Mouse (Mus musculus): ENCODE measurements at regions not wholly inside any gene's neighbourhood (a gene's known extent, or its start where the extent isn't known, plus 50 kb on each side); places are given as distances from the start of the nearest gene placed in this dataset.

DNA sequence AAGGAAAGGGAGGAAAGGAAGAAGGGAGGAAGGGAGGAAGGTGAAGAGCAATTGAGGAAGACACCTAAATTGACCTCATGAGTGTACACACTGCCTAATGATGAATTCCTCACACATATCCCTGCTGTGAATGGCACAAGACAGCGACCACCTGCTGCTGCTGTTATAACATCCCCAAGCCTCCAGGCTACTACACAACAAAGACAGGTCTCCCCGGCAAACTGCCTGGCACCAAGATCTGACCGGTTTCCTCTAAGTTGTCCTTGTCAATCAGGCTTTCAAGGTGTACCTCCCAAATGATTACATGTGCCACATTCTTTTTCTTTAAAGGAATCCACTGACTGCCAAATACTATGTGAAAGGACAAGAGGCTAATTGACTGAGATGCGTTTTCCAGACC is 198.7 kb downstream of the Rybp start:
- Histone ChIP-seq H3K36me3 (no peaks in the 10 kb centered on the region), H3K4me2 (no peak overlapping the region), H3K4me1 (peaks cover 8% of the 10 kb centered on the region; the same call in 1 of the 2 replicates), H3K4me3 (replicated peaks) (no peak overlapping the region), H3K27me3 (replicated peaks) (peaks cover 9% of the 10 kb centered on the region), H3K27ac (replicated peaks) (no peak overlapping the region), H3K9me3 (replicated peaks) (0 out of 2 replicates have a peak, but pooled peaks cover 5% of the 10 kb centered on the region), H3K9ac (replicated peaks) (no peak overlapping the region)
- WGBS = 58% methylated on average over 4 of the region's 4 CpGs
- ATAC-seq (ENCODE audit: low FRiP score) = no peak

DNA sequence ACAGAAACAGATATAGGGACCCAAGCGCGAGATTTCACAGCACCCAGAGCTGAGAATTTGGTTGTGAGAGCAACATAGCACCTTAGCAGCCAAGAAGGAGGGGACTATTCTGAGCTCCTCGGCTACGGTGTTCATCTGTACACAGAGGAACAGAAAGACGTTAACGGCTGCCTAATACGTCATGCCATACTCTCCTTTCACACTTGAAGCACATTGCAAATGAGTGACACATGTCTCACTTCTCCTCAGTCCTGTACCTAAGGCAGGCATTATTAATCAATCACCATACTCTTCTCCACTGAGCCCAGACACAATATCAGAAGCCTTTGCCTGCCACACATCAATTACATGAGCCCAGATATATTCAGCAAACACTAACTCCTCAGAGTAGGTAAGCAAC is 200.5 kb downstream of the Rybp start:
- H3K4me2 ChIP-seq = no peak overlapping the region
- no peaks in the 10 kb centered on the region for H3K4me1 ChIP-seq
- H3K27ac ChIP-seq (replicated peaks) = no peak overlapping the region
- peaks cover 1% of the 10 kb centered on the region; the same call in 1 of the 2 replicates for H3K27me3 ChIP-seq (replicated peaks)
- no peak overlapping the region for H3K9ac ChIP-seq (replicated peaks)
- no peak for ATAC-seq (ENCODE audit: low FRiP score)
- H3K4me3 ChIP-seq (replicated peaks) = no peak overlapping the region
- H3K36me3 ChIP-seq = no peaks in the 10 kb centered on the region
- 77% methylated on average over 7 of the region's 7 CpGs for WGBS
- 0 out of 2 replicates have a peak, but pooled peaks cover 5% of the 10 kb centered on the region for H3K9me3 ChIP-seq (replicated peaks)

DNA sequence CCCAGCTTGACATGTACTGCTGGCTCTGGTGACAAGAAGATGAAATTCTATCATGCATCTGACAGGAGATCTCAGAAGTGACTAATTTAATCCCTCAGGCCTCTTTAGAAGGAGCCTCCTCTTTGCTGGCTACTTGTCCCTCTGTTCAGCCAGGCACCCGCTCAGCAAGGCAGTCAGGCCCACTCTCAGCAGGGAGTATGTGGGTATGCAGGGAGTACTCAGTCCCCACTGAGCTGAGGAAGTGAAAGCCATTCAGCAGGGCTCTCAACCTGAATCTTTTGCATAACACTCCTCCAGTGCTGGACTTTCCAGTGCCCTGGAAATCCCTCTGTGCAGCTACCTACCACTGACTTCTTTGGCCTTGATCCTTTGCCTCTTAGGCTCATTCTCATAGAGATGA is 201.3 kb downstream of the Rybp start:
- Histone ChIP-seq H3K36me3 (no peaks in the 10 kb centered on the region), H3K9ac (replicated peaks) (no peak overlapping the region), H3K4me2 (no peak overlapping the region), H3K4me1 (no peaks in the 10 kb centered on the region), H3K4me3 (replicated peaks) (no peak overlapping the region), H3K27ac (replicated peaks) (no peak overlapping the region), H3K9me3 (replicated peaks) (0 out of 2 replicates have a peak, but pooled peaks cover 5% of the 10 kb centered on the region), H3K27me3 (replicated peaks) (no peaks in the 10 kb centered on the region; the same call in 1 of the 2 replicates)
- WGBS = 40% methylated on average over 1 of the region's 1 CpGs
- no peak for ATAC-seq (ENCODE audit: low FRiP score)

DNA sequence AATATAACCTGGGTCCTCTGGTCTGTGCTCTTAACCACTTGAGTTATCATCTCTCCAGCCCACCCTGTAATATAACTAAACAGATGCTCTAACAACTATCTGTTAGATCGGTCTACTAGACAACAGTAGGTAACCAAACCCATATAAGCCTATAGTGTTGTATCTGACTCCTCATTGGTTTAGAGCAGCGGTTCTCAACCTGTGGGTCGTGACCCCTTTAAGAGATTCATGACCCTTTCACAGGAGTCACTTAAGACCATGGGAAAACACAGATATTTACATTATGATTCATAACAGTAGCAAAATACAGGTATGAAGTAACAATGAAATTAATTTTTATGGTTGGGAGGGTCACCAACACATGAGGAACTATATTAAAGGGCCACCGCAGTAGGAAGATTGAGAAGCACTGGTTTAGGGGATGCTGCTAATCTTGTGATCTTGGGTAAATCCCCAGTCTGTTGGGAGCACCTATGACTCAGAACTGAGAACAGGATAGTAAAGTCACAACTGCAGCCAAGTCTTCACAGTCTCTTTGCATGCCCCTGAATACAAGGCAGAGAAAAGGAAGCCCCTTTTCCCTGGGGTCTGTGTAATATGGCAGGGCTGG is 203.3 kb downstream of the Rybp start:
- H3K9ac ChIP-seq (replicated peaks) = no peak overlapping the region
- no peak for ATAC-seq (ENCODE audit: low FRiP score)
- 96% methylated on average over 4 of the region's 4 CpGs for WGBS

GRCm38 (mm10) chr6:100083127-100083526 is 204.2 kb downstream of the Rybp start:
- no peaks in the 10 kb centered on the region for H3K4me1 ChIP-seq
- no peak overlapping the region for H3K27ac ChIP-seq (replicated peaks)
- no peak overlapping the region for H3K9ac ChIP-seq (replicated peaks)
- H3K27me3 ChIP-seq (replicated peaks) = no peaks in the 10 kb centered on the region; the same call in 1 of the 2 replicates
- H3K9me3 ChIP-seq (replicated peaks) = 0 out of 2 replicates have a peak, but pooled peaks cover 5% of the 10 kb centered on the region
- no peak overlapping the region for H3K4me2 ChIP-seq
- 72% methylated on average over 5 of the region's 5 CpGs for WGBS
- no peaks in the 10 kb centered on the region for H3K36me3 ChIP-seq
- no peak overlapping the region for H3K4me3 ChIP-seq (replicated peaks)
- ATAC-seq (ENCODE audit: low FRiP score) = no peak

More for the DNA sequence above, 203.3 kb downstream of the Rybp start:
- Histone ChIP-seq H3K4me3 (replicated peaks) (no peak overlapping the region), H3K4me1 (no peaks in the 10 kb centered on the region), H3K27me3 (replicated peaks) (no peaks in the 10 kb centered on the region; the same call in 1 of the 2 replicates), H3K27ac (replicated peaks) (no peak overlapping the region), H3K4me2 (no peak overlapping the region), H3K36me3 (no peaks in the 10 kb centered on the region), H3K9me3 (replicated peaks) (0 out of 2 replicates have a peak, but pooled peaks cover 5% of the 10 kb centered on the region)

DNA sequence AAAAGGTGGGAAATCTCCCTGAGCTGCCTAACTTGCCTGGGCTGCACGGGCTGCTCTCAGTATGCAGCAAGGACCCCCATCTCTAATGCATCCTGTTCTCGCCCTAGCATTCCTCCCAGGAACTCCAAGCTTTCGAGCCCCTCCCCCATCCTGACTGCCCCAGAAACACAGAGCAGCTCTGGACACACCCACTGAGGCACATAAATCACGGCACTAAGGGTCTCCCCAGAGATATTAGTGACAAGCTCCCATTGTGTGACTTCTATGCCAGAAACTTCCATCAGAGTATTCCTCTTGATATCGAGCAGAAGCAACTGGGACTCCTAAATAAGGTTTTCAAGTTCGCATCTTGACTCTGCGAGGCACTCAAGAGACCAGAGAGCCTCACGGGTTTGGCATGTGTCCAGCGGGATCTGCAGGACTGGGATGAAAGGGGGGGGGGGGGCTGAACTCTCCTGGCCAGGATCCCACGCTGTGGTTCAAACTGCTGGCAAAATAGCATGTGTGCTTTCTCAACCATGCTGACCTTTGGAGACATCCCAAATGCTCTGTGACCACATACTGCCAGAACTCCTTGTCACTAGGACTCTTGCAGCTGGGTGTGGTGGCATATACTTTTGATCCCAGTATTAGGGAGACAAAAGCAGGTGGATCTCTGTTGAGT is 212.5 kb downstream of the Rybp start:
- Histone ChIP-seq H3K27ac (replicated peaks) (no peak overlapping the region), H3K4me3 (replicated peaks) (no peak overlapping the region), H3K36me3 (no peaks in the 10 kb centered on the region), H3K9ac (replicated peaks) (no peak overlapping the region), H3K4me1 (peaks cover 38% of the 10 kb centered on the region), H3K9me3 (replicated peaks) (no peaks in the 10 kb centered on the region), H3K27me3 (replicated peaks) (peaks cover 4% of the 10 kb centered on the region; the same call in 1 of the 2 replicates), H3K4me2 (no peak overlapping the region)
- 7% methylated on average over 10 of the region's 10 CpGs for WGBS
- peak; percentile 38; the same call in 1 of the 2 replicates for ATAC-seq (ENCODE audit: low FRiP score)

GRCm38 (mm10) chr6:100072261-100072968 is 214.9 kb downstream of the Rybp start:
- 40% methylated on average over 6 of the region's 6 CpGs for whole genome bisulfite sequencing
- no peak for ATAC-seq (ENCODE audit: low FRiP score)
- no peaks in the 10 kb centered on the region for H3K9me3 ChIP-seq (replicated peaks)
- no peak overlapping the region for H3K9ac ChIP-seq (replicated peaks)
- H3K4me2 ChIP-seq = no peak overlapping the region
- no peaks in the 10 kb centered on the region for H3K36me3 ChIP-seq
- H3K4me1 ChIP-seq = peaks cover 38% of the 10 kb centered on the region
- H3K4me3 ChIP-seq (replicated peaks) = no peak overlapping the region
- peaks cover 4% of the 10 kb centered on the region; the same call in 1 of the 2 replicates for H3K27me3 ChIP-seq (replicated peaks)
- no peak overlapping the region for H3K27ac ChIP-seq (replicated peaks)

- no peak overlapping the region for H3K9ac ChIP-seq (replicated peaks)
- peaks cover 28% of the 10 kb centered on the region for H3K4me1 ChIP-seq
- H3K4me3 ChIP-seq (replicated peaks) = no peak overlapping the region
- H3K36me3 ChIP-seq = no peaks in the 10 kb centered on the region
- peaks cover 10% of the 10 kb centered on the region; the same call in 1 of the 2 replicates for H3K27me3 ChIP-seq (replicated peaks)
- H3K27ac ChIP-seq (replicated peaks) = no peak overlapping the region
- ATAC-seq (ENCODE audit: low FRiP score) = no peak
- no peak overlapping the region for H3K4me2 ChIP-seq
- H3K9me3 ChIP-seq (replicated peaks) = no peaks in the 10 kb centered on the region
- WGBS = 61% methylated on average over 4 of the region's 4 CpGs
Measured at GRCm38 (mm10) chr6:100069151-100069550, 218.1 kb downstream of the Rybp start.

GRCm38 (mm10) chr6:100067273-100067672 is 220.0 kb downstream of the Rybp start:
- H3K36me3 ChIP-seq = no peaks in the 10 kb centered on the region
- no peak overlapping the region for H3K27ac ChIP-seq (replicated peaks)
- no peak for ATAC-seq (ENCODE audit: low FRiP score)
- H3K4me2 ChIP-seq = no peak overlapping the region
- no peak overlapping the region for H3K9ac ChIP-seq (replicated peaks)
- no peaks in the 10 kb centered on the region for H3K9me3 ChIP-seq (replicated peaks)
- peaks cover 9% of the 10 kb centered on the region for H3K27me3 ChIP-seq (replicated peaks)
- H3K4me3 ChIP-seq (replicated peaks) = no peak overlapping the region
- WGBS = 90% methylated on average over 4 of the region's 4 CpGs
- peaks cover 16% of the 10 kb centered on the region for H3K4me1 ChIP-seq

- Histone ChIP-seq H3K4me1 (0 out of 2 replicates have a peak, but pooled peaks cover 2% of the 10 kb centered on the region), H3K9me3 (replicated peaks) (no peaks in the 10 kb centered on the region), H3K4me3 (replicated peaks) (no peak overlapping the region), H3K36me3 (no peaks in the 10 kb centered on the region), H3K27ac (replicated peaks) (no peak overlapping the region), H3K4me2 (no peak overlapping the region), H3K27me3 (replicated peaks) (peaks cover 9% of the 10 kb centered on the region), H3K9ac (replicated peaks) (no peak overlapping the region)
- ATAC-seq (ENCODE audit: low FRiP score) = no peak
- 90% methylated on average over 3 of the region's 3 CpGs for WGBS
Measured at GRCm38 (mm10) chr6:100065586-100065985, 221.7 kb downstream of the Rybp start.

- Histone ChIP-seq H3K9me3 (replicated peaks) (no peaks in the 10 kb centered on the region), H3K4me2 (no peak overlapping the region), H3K36me3 (no peaks in the 10 kb centered on the region), H3K4me3 (replicated peaks) (no peak overlapping the region), H3K4me1 (peaks cover 4% of the 10 kb centered on the region; the same call in 1 of the 2 replicates), H3K27ac (replicated peaks) (no peak overlapping the region), H3K27me3 (replicated peaks) (peaks cover 13% of the 10 kb centered on the region), H3K9ac (replicated peaks) (no peak overlapping the region)
- 83% methylated on average over 8 of the region's 8 CpGs for WGBS
- ATAC-seq (ENCODE audit: low FRiP score) = no peak
Measured at GRCm38 (mm10) chr6:100062961-100063360, 224.3 kb downstream of the Rybp start.

Measured in neural tube, embryonic 15.5 days (tissue).